Mouse (Mus musculus) heart, embryonic 12.5 days (tissue): Measurements from ENCODE around the gene Smad1. TPM values are rescaled to one million over a fixed set of nuclear protein-coding genes. Genes with fewer than 3 reads are reported as not detected.

Experiments used
- ATAC-seq: fragments of 200-750 bp; cut with Nextera tagmentation; 2 replicates; pipeline ENCODE4 v1.8.0; 2017; ENCODE audit warnings: moderate TSS enrichment, moderate library complexity; ENCODE audit not compliant: insufficient number of reproducible peaks, low FRiP score
- H3K27ac ChIP-seq: fragments of 300-500 bp; sonication (generic); 2 replicates; pipeline ENCODE4 v1.5.1; 2016; ENCODE audit warnings: mild to moderate bottlenecking, moderate library complexity; ENCODE audit not compliant: poor library complexity, severe bottlenecking
- H3K27me3 ChIP-seq: fragments of 300-500 bp; sonication (generic); replicated peaks from 2 replicates; pipeline ENCODE4 v1.6.1; 2016; ENCODE audit warnings: mild to moderate bottlenecking, moderate library complexity
- H3K36me3 ChIP-seq: fragments of 300-500 bp; sonication (generic); 2 replicates; pipeline ENCODE4 v1.6.1; 2016; ENCODE audit warnings: mild to moderate bottlenecking, moderate library complexity
- H3K4me1 ChIP-seq: fragments of 300-500 bp; sonication (generic); replicated peaks from 2 replicates; pipeline ENCODE4 v1.6.1; 2016; ENCODE audit warnings: mild to moderate bottlenecking
- H3K4me2 ChIP-seq: fragments of 300-500 bp; sonication (generic); 2 replicates; pipeline ENCODE4 v1.6.1; 2016; ENCODE audit warnings: mild to moderate bottlenecking, moderate library complexity
- H3K4me3 ChIP-seq: fragments of 300-500 bp; sonication (generic); 2 replicates; pipeline ENCODE4 v1.5.1; 2016; ENCODE audit warnings: mild to moderate bottlenecking
- H3K9ac ChIP-seq: fragments of 300-500 bp; sonication (generic); 2 replicates; pipeline ENCODE4 v1.6.1; 2016; ENCODE audit warnings: mild to moderate bottlenecking, moderate library complexity
- H3K9me3 ChIP-seq: fragments of 300-500 bp; sonication (generic); replicated peaks from 2 replicates; pipeline ENCODE4 v1.6.1; 2016; ENCODE audit warnings: mild to moderate bottlenecking, moderate library complexity
- WGBS: fragments of 180-500 bp; shearing (Covaris S2); methylation state at CpG from one replicate; pipeline ENCODE4 v1.1.7; 2016; 5-methylcytosine and 5-hydroxymethylcytosine counted together
- polyA plus RNA-seq: library from polyadenylated mRNA; unstranded; fragments of >200 nt; fragmentation: Nextera tagmentation; extraction: Ambion mirVana; gene quantifications from 2 replicates; pipeline ENCODE4 v1.2.1, GENCODE M21; 2016

Gene Smad1
- polyA plus RNA-seq, 1 experiment from 2014 or later: 28.7 TPM

DNA sequence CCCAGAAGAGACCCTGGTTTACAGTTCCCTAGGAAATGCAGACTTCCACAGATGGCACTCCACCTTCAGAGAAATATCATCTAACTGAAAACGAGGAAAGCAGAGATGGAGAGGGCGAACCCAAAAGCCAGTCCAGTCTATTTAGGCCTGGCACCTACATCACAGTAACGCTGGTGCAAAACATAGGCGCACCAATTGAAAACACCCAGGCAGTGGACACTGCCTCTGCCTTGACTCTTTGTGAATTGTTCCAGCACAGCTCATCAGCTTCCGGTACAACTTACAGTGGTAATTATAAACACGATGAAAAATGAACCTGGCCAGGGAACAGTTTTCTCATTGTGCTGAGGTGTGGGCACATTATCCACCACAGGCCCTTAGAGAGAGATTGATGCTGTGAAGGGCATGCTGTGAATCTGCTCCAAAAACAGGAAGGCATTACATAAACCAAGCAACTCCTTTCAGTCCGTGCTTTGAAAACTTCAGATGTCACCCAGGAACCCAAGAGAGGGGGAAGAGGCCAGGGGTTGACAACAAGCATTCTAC is 1.5 kb downstream of the Smad1 start:
- peak overlapping the region; percentile 70 for H3K4me2 ChIP-seq
- H3K27ac ChIP-seq: peak overlapping the region; percentile 94
- WGBS: 27% methylated on average over 7 of the region's 7 CpGs
- no peaks in the 10 kb centered on the region for H3K27me3 ChIP-seq
- peaks cover 32% of the 10 kb centered on the region for H3K4me1 ChIP-seq
- ATAC-seq: peak; percentile 2; the same call in 1 of the 2 replicates
- no peaks in the 10 kb centered on the region for H3K9me3 ChIP-seq
- no peaks in the 10 kb centered on the region for H3K36me3 ChIP-seq
- peak overlapping the region; percentile 98 for H3K9ac ChIP-seq
- H3K4me3 ChIP-seq: peak overlapping the region; percentile 98

DNA sequence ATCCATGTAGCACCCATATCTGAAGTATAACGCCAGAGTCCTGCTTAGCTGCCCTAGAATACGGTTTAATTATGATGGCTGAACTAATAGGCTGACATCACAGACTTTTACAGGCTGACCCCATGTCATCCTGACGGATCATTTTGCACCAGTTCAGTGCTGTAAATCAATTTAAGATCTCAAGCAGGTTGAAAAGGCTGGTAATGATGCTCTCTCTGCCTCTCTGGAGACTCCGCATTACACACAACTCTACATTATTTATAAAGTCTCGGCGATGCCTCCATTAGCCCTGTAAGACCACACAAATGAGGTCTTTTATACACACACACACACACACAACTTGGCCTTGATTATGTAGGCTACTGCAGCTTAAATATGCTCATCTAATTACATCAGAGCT is 2.4 kb downstream of the Smad1 start:
- no peak overlapping the region for H3K9ac ChIP-seq
- H3K27me3 ChIP-seq: no peaks in the 10 kb centered on the region
- no peak for ATAC-seq
- H3K27ac ChIP-seq: no peak overlapping the region
- H3K4me2 ChIP-seq: no peak overlapping the region
- H3K4me1 ChIP-seq: peaks cover 41% of the 10 kb centered on the region
- no peaks in the 10 kb centered on the region for H3K36me3 ChIP-seq
- WGBS: 80% methylated on average over 6 of the region's 6 CpGs
- H3K9me3 ChIP-seq: no peaks in the 10 kb centered on the region
- no peak overlapping the region for H3K4me3 ChIP-seq

DNA sequence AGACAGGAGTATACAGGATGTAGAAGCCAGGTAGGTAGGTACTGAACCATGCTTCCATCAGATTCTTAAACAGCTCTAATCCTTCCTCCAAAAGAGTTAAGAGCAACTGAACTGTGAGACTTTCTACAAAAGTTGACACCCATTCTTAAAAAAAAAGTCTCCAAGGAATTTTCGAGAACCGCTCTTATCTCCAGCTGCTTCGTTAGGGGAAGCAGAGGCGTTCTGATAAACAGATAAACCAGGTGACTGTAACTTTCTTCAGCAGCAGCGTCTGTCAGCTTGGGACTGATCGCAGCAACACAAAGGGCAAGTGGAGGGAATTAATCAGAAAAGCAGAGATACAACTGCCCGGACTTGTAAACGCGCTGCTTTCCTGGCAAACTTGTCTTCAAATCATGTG is 5.3 kb downstream of the Smad1 start:
- WGBS: 17% methylated on average over 9 of the region's 9 CpGs
- no peaks in the 10 kb centered on the region for H3K9me3 ChIP-seq
- peak overlapping the region; percentile 39 for H3K9ac ChIP-seq
- no peak overlapping the region for H3K4me2 ChIP-seq
- H3K4me3 ChIP-seq: no peak overlapping the region
- ATAC-seq: no peak
- peaks cover 40% of the 10 kb centered on the region for H3K4me1 ChIP-seq
- no peaks in the 10 kb centered on the region for H3K27me3 ChIP-seq
- H3K36me3 ChIP-seq: peaks cover 6% of the 10 kb centered on the region
- no peak overlapping the region for H3K27ac ChIP-seq

DNA sequence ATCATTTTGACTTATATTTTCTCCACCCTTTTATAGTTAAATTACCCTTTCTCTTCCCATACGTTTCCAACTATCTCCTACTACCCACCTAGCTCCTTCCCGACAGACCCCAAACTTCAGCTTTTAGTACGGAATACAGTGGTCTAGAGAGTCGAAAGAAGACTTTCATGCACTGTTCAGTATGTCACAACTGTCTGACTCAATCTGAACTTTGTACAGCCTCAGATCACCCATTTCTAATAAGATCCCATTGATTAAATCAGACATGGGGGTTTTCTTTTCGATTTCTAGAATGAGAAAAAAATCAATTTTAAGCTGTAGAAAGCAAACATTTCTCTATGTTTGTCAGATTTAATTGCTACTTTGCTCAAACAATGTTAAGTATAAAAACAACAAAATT is 6.1 kb downstream of the Smad1 start:
- Histone ChIP-seq H3K4me1 (peaks cover 42% of the 10 kb centered on the region), H3K4me2 (no peak overlapping the region), H3K27ac (no peak overlapping the region), H3K9ac (no peak overlapping the region), H3K36me3 (peaks cover 7% of the 10 kb centered on the region), H3K4me3 (no peak overlapping the region), H3K9me3 (no peaks in the 10 kb centered on the region), H3K27me3 (no peaks in the 10 kb centered on the region)
- WGBS: 85% methylated on average over 5 of the region's 5 CpGs
- ATAC-seq: no peak

DNA sequence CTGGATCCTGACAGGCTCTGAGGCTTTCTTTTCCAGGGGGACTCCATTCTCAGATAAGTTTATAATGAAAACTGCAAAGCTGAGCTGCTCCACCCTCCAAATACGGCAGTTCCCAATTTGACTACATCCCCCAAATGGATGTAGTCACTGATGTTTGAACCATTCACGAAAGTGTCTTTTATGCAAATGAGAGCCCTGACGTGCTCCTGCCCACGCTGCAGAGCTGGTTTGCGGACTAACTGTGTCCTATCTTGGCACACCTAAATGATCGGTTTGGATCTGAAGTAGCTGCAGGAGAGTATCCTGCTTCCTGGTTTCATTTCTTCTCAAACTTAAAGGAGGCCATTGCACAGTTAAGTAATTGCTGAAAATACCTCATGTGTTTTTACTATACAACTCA is 6.7 kb downstream of the Smad1 start:
- peaks cover 7% of the 10 kb centered on the region for H3K36me3 ChIP-seq
- no peaks in the 10 kb centered on the region for H3K9me3 ChIP-seq
- H3K27ac ChIP-seq: no peak overlapping the region
- H3K27me3 ChIP-seq: no peaks in the 10 kb centered on the region
- H3K4me3 ChIP-seq: no peak overlapping the region
- H3K4me2 ChIP-seq: no peak overlapping the region
- WGBS: 69% methylated on average over 6 of the region's 6 CpGs
- no peak for ATAC-seq
- H3K4me1 ChIP-seq: peaks cover 40% of the 10 kb centered on the region
- H3K9ac ChIP-seq: no peak overlapping the region

DNA sequence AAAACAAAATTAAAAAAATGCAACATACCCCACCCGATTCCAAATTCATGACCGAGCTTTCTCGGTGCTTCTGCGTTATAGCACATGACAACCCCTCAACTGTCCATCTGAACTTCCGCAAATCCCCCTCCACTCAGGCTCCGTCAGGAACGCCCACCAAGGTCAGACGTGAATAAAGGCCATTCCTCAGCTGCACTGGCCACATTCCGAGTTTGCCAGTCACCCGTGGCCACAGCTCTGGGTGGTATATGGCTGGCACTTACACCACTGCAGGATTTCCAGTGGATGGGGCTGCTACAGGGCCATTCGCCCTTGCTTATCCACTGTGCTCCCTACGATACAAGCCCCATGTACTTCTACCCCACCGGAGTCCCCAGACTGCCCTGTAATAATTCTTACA is 7.9 kb downstream of the Smad1 start:
- no peak overlapping the region for H3K4me2 ChIP-seq
- H3K4me3 ChIP-seq: no peak overlapping the region
- 0 out of 2 replicates have a peak, but pooled peaks cover 4% of the 10 kb centered on the region for H3K9me3 ChIP-seq
- H3K4me1 ChIP-seq: peaks cover 32% of the 10 kb centered on the region
- no peaks in the 10 kb centered on the region for H3K27me3 ChIP-seq
- H3K9ac ChIP-seq: no peak overlapping the region
- WGBS: 77% methylated on average over 13 of the region's 13 CpGs
- ATAC-seq: no peak
- H3K27ac ChIP-seq: no peak overlapping the region
- H3K36me3 ChIP-seq: peaks cover 7% of the 10 kb centered on the region

DNA sequence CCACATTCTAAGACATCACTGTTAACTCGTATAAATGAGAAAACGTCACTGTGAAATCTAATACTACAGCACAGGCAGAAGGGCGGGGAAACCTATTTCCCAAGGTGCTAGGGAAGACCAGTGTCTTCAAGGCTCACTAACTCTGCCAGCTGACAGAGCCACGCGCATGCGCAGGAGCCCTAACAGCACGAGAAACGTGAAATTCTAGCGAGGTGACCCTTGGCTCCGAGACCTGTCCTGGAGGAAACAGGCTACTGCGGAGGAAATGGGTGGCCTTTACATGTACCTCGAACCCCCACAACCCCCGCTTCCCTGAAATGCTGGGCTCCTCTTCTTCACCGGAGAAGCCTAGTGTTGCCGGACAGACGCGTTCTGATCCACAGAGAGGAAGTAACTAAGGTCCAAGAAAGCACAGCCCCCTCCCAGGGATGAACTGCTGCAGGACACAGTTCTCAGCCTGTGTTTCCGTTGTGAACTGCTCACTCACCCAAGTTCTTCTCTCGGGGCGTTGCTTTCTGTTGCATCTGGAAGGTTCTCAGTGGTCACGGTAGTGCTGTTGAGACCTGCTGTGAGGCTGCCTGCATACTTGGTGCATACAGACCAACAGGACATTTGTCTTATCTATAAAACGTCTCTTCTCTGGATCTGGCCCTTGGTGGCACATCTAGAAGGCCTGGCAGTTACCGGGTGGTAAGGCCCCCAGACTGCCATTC is 10.1 kb downstream of the Smad1 start:
- no peak overlapping the region for H3K4me3 ChIP-seq
- H3K4me2 ChIP-seq: no peak overlapping the region
- H3K27me3 ChIP-seq: no peaks in the 10 kb centered on the region
- H3K27ac ChIP-seq: no peak overlapping the region
- ATAC-seq: no peak
- peaks cover 7% of the 10 kb centered on the region for H3K36me3 ChIP-seq
- no peak overlapping the region for H3K9ac ChIP-seq
- peaks cover 44% of the 10 kb centered on the region for H3K4me1 ChIP-seq
- WGBS: 81% methylated on average over 23 of the region's 23 CpGs
- 0 out of 2 replicates have a peak, but pooled peaks cover 6% of the 10 kb centered on the region for H3K9me3 ChIP-seq

DNA sequence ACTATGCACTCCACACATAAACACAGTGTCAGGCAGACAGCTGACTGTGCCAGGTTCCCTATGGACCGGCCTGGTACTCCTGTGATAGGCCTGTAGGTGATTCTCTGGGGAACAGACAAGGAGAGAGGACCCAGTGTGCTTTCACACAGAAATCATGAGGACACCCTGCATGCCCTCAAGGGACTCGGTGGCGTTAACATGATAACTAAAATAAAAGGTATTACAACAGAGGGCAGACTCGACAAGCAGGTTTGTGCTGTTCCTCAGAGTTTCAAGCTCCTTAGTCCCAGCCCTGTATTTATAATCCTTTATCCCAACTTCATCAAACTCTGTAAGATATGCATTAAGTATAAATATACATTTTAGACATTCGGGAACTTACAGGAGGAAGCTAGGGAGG is 12.5 kb downstream of the Smad1 start:
- no peaks in the 10 kb centered on the region for H3K27me3 ChIP-seq
- WGBS: 96% methylated on average over 5 of the region's 5 CpGs
- 0 out of 2 replicates have a peak, but pooled peaks cover 6% of the 10 kb centered on the region for H3K9me3 ChIP-seq
- H3K27ac ChIP-seq: no peak overlapping the region
- peaks cover 7% of the 10 kb centered on the region for H3K36me3 ChIP-seq
- no peak overlapping the region for H3K4me2 ChIP-seq
- peaks cover 41% of the 10 kb centered on the region for H3K4me1 ChIP-seq
- no peak overlapping the region for H3K9ac ChIP-seq
- ATAC-seq: no peak
- no peak overlapping the region for H3K4me3 ChIP-seq

DNA sequence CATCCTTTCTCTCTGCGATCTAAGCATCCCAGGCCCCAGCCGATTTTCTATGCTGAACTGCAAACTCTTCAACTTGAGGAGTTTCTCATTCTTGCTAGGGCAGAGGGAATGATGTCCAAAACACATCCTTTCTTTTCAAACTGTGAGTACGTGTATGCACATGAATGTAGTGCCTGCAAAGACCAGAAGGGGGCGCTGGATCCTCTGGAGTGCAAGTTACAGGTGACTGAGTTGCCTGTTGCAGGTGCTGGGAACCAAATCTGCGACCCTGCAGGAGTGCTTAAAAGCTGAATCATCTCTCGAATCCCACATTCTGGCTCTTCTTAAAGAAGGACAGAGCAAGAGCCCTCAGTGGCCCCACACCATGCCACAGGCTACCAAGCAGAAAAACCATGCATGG is 13.0 kb downstream of the Smad1 start:
- ATAC-seq: no peak
- H3K4me3 ChIP-seq: no peak overlapping the region
- H3K36me3 ChIP-seq: peaks cover 7% of the 10 kb centered on the region
- peaks cover 43% of the 10 kb centered on the region for H3K4me1 ChIP-seq
- H3K9ac ChIP-seq: no peak overlapping the region
- no peaks in the 10 kb centered on the region for H3K27me3 ChIP-seq
- H3K9me3 ChIP-seq: 0 out of 2 replicates have a peak, but pooled peaks cover 6% of the 10 kb centered on the region
- no peak overlapping the region for H3K4me2 ChIP-seq
- WGBS: 66% methylated on average over 6 of the region's 6 CpGs
- H3K27ac ChIP-seq: no peak overlapping the region

DNA sequence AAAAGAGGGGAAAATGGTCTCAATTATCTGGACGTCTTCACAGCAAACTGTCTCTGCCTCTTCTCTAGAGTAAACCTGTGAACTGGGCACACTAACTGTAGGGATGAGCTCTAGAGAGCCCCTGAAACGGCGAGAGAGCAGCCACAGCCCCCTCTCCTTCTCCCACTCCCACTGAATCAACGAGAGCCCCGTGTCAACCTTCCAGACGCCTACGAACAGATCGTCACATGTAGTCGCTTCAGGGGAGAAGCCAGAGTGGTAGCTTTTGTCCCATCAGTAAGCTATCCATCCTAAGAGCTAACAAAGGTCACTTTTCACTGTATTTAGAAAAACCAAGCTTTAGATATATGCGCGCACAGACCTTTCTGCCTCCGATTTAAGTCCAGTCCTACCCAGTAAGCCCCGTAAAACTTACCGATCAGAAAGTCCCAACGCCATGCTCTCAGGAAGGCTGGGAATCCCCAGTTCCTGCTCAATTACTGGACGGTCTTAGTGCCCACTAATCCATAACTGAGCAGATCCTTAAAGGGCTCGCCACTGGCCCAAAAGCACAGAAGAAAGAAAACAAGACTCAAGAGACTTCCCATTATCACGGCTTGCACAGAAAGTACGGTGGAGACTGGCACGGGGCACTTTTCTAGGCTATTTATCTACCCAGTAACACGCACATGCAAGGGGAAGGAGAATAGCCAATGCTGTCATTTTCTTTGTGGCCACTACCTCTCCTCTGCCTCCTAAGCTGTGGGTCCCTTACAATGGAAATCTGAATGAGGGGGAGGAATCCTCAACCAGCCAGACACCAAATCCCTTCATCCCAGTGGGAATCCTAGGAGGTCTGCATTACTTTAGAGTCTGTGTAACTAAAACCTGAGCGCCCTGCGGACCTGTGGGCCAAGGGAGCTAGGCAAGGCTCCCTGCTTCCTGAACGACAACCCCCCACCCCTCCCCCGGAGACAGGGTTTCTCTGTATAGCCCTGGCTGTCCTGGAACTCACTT is 14.7 kb downstream of the Smad1 start:
- peak overlapping the region; percentile 46; the same call in 1 of the 2 replicates for H3K9ac ChIP-seq
- H3K36me3 ChIP-seq: peaks cover 6% of the 10 kb centered on the region
- H3K4me3 ChIP-seq: peak overlapping the region; percentile 16
- 0 out of 2 replicates have a peak, but pooled peaks cover 6% of the 10 kb centered on the region for H3K9me3 ChIP-seq
- H3K4me2 ChIP-seq: peak overlapping the region; percentile 59
- no peak for ATAC-seq
- H3K27me3 ChIP-seq: no peaks in the 10 kb centered on the region
- 18% methylated on average over 25 of the region's 25 CpGs for WGBS
- H3K27ac ChIP-seq: no peak overlapping the region
- H3K4me1 ChIP-seq: peaks cover 53% of the 10 kb centered on the region

DNA sequence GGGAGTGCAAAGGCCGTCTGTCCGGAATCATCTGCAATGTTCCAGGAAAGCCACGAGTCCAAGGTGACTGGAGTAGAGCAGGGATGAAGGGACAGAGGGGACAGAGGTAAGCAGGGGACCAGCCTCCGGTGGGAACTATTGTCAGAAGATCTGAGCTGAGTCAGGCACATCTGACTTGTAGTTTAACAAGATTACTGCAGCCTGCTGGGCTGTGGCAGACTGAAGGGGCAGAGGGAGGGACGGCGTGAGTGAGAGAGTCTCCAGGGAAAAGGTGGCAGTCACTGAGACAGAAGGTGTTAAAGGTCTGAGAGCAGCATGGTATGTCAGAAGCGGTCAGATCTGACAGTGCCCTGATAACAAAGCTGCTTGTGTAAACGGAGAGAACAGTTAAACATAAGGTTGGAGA is 16.5 kb downstream of the Smad1 start:
- WGBS: 10% methylated on average over 8 of the region's 8 CpGs
- peak overlapping the region; percentile 31 for H3K4me2 ChIP-seq
- H3K4me1 ChIP-seq: peaks cover 60% of the 10 kb centered on the region
- no peak overlapping the region for H3K4me3 ChIP-seq
- no peaks in the 10 kb centered on the region for H3K27me3 ChIP-seq
- H3K36me3 ChIP-seq: no peaks in the 10 kb centered on the region
- H3K9ac ChIP-seq: peak overlapping the region; percentile 30; the same call in 1 of the 2 replicates
- H3K27ac ChIP-seq: no peak overlapping the region
- ATAC-seq: no peak
- H3K9me3 ChIP-seq: 0 out of 2 replicates have a peak, but pooled peaks cover 6% of the 10 kb centered on the region
